Mouse (Mus musculus) forebrain, embryonic 11.5 days (tissue): ENCODE data around the gene Rdh16. TPM values are rescaled to one million over a fixed set of nuclear protein-coding genes. Genes with fewer than 3 reads are reported as not detected.
"Not testable (repeated sequence)": the region's sequence is repeated elsewhere in the genome, so short reads cannot be mapped to it uniquely, and the experiment has no call there.

Experiments used
- ATAC-seq: fragments of 200-750 bp; cut with Nextera tagmentation; replicated peaks from 2 replicates; pipeline ENCODE4 v1.8.0; 2017; ENCODE audit warnings: moderate TSS enrichment; ENCODE audit not compliant: low FRiP score
- DNase-seq: peaks from one replicate; pipeline ENCODE4 v3.0.0-alpha.2; 2017; ENCODE audit warnings: low spot score
- H3K27ac ChIP-seq: fragments of 300-500 bp; sonication (generic); 2 replicates; pipeline ENCODE4 v1.5.1; 2014; ENCODE audit warnings: low read depth, low read length
- H3K27me3 ChIP-seq: fragments of 300-500 bp; sonication (generic); 2 replicates; pipeline ENCODE4 v1.6.1; 2014; ENCODE audit warnings: mild to moderate bottlenecking, low read length, mixed read lengths; ENCODE audit not compliant: control insufficient read depth, insufficient read depth
- H3K36me3 ChIP-seq: fragments of 300-500 bp; sonication (generic); 2 replicates; pipeline ENCODE4 v1.6.1; 2014; ENCODE audit warnings: mild to moderate bottlenecking, low read length, moderate library complexity, mixed read lengths; ENCODE audit not compliant: control insufficient read depth, insufficient read depth
- H3K4me1 ChIP-seq: fragments of 300-500 bp; sonication (generic); replicated peaks from 2 replicates; pipeline ENCODE4 v1.6.1; 2014; ENCODE audit warnings: low read length, mixed read lengths; ENCODE audit not compliant: control insufficient read depth, insufficient read depth
- H3K4me2 ChIP-seq: fragments of 300-500 bp; sonication (generic); 2 replicates; pipeline ENCODE4 v1.6.1; 2014; ENCODE audit warnings: low read depth, mild to moderate bottlenecking, low read length, moderate library complexity, mixed read lengths; ENCODE audit not compliant: severe bottlenecking
- H3K4me3 ChIP-seq: fragments of 300-500 bp; sonication (generic); 2 replicates; pipeline ENCODE4 v1.5.1; 2014; ENCODE audit warnings: low read depth, low read length
- H3K9ac ChIP-seq: fragments of 300-500 bp; sonication (generic); 2 replicates; pipeline ENCODE4 v1.6.1; 2014; ENCODE audit warnings: low read length
- H3K9me3 ChIP-seq: fragments of 300-500 bp; sonication (generic); 2 replicates; pipeline ENCODE4 v1.6.1; 2016; ENCODE audit warnings: low read length, mixed read lengths; ENCODE audit not compliant: control insufficient read depth
- WGBS: fragments of 180-500 bp; shearing (Covaris S2); extraction: QIAGEN DNeasy Blood & Tissue Kit; methylation state at CpG from one replicate; pipeline ENCODE4 v1.1.7; 2014; 5-methylcytosine and 5-hydroxymethylcytosine counted together
- polyA plus RNA-seq: library from polyadenylated mRNA; unstranded; fragments of >200 nt; fragmentation: Nextera tagmentation; extraction: Ambion mirVana; gene quantifications from 2 replicates; pipeline ENCODE4 v1.2.1, GENCODE M21; 2014

The Rdh16 gene
- polyA plus RNA-seq, 1 experiment from 2014 or later, result not detected

- H3K36me3 ChIP-seq, ATAC-seq, H3K9me3 ChIP-seq, H3K4me3 ChIP-seq, H3K27me3 ChIP-seq, H3K9ac ChIP-seq, H3K4me1 ChIP-seq, H3K27ac ChIP-seq, DNase-seq, H3K4me2 ChIP-seq: not testable (repeated sequence)
- WGBS, result 95% methylated on average over 5 of the region's 5 CpGs
Observed at GRCm38 (mm10) chr10:127845945-127846344, 45.0 kb downstream of the Rdh16 start.

- Histone ChIP-seq H3K4me1 (no peaks in the 10 kb centered on the region), H3K36me3 (no peaks in the 10 kb centered on the region), H3K9ac (no peak overlapping the region), H3K9me3 (no peaks in the 10 kb centered on the region), H3K4me2 (no peak overlapping the region), H3K27me3 (no peaks in the 10 kb centered on the region), H3K27ac (no peak overlapping the region), H3K4me3 (no peak overlapping the region)
- ATAC-seq (no peak), DNase-seq (no peak)
- WGBS, result 81% methylated on average over 1 of the region's 1 CpGs
Observed at GRCm38 (mm10) chr10:127848089-127848488, 47.1 kb downstream of the Rdh16 start.

DNA sequence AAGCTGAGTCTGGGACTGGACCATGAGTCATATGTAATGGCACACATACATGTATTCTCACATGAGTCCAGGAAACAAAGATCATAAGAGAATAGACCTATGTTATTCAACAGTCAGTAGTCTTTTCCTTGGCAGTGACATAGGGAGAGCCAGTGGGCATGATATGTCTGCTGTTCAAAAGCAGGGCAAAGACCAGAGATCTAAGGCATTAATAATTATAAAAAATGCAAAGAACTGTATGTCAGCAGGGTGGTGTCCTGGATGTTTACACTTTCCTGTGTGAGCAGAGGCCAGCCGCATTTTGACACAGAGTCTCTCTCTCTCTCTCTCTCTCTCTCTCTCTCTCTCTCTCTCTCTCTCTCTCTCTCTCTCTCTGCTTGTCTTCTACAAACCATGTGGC is 48.7 kb downstream of the Rdh16 start, which contains the start of gene Rdh19:
Gene Rdh19 (plus strand): TSS at position 301 of the 400 bp plus-strand sequence.
- H3K4me2 ChIP-seq, result no peak within 1 kb of the TSS
- 92% methylated on average over 1 of the region's 1 CpGs for WGBS
- no peak for DNase-seq
- H3K9me3 ChIP-seq, result no peaks in the 10 kb centered on the region
- no peak within 1 kb of the TSS for H3K27ac ChIP-seq
- no peaks in the 10 kb centered on the region for H3K36me3 ChIP-seq
- no peak within 1 kb of the TSS for H3K4me3 ChIP-seq
- no peak within 1 kb of the TSS for H3K9ac ChIP-seq
- H3K27me3 ChIP-seq, result no peaks in the 10 kb centered on the region
- H3K4me1 ChIP-seq, result no peaks in the 10 kb centered on the region
- ATAC-seq, result no peak

DNA sequence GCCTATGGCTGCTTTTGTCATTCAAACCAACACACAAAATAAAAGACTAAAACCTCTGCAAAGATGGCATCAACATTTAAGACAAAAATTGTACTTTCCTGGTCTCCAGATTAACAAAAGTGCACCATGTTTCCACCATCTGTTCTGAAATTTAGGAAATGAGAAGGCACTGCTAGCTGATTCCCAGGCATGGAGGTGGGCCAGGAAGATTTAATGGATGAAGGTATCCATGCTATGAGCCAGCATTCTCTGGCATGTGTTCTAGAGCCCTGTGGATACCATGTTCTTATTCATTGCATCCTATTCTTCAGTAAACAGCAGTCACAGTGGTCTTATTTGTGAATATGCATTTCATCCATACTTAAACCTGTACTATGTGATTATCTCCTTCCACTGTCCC is 55.4 kb downstream of the Rdh16 start:
- DNase-seq, result no peak
- Histone ChIP-seq H3K4me3 (no peak overlapping the region), H3K27me3 (no peaks in the 10 kb centered on the region), H3K27ac (no peak overlapping the region), H3K4me2 (no peak overlapping the region), H3K36me3 (no peaks in the 10 kb centered on the region), H3K4me1 (no peaks in the 10 kb centered on the region), H3K9me3 (no peaks in the 10 kb centered on the region), H3K9ac (no peak overlapping the region)
- no peak for ATAC-seq

DNA sequence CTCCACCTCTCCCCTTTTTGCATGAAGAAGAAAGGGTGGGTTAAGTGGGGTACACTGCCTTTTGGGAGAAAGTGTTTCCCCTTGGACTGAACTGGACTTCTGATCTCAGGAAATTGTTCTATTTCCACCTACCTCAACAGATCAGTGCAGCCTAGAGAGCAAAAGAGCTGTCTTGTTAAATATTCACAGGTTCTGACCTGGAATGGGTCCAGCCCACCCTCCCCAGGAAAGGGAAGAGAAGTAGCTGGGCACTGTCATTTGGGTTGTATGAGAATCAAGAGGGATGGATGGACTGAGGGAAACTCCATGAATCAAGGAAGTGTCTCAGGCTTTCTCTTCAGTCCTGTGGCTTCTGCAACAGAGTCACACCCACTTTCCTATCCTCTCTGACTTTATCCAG is 64.0 kb downstream of the Rdh16 start:
- H3K36me3 ChIP-seq, result no peaks in the 10 kb centered on the region
- no peaks in the 10 kb centered on the region for H3K4me1 ChIP-seq
- ATAC-seq (no peak), DNase-seq (no peak)
- H3K9ac ChIP-seq, result no peak overlapping the region
- H3K27ac ChIP-seq, result no peak overlapping the region
- no peak overlapping the region for H3K4me2 ChIP-seq
- no peaks in the 10 kb centered on the region for H3K27me3 ChIP-seq
- no peak overlapping the region for H3K4me3 ChIP-seq
- no peaks in the 10 kb centered on the region for H3K9me3 ChIP-seq

- H3K9me3 ChIP-seq, result no peaks in the 10 kb centered on the region
- no peaks in the 10 kb centered on the region for H3K27me3 ChIP-seq
- no peak within 1 kb of the TSS for H3K4me3 ChIP-seq
- DNase-seq (no peak), ATAC-seq (no peak)
- no peak within 1 kb of the TSS for H3K4me2 ChIP-seq
- H3K27ac ChIP-seq, result no peak within 1 kb of the TSS
- H3K36me3 ChIP-seq, result no peaks in the 10 kb centered on the region
- 84% methylated on average over 3 of the region's 3 CpGs for WGBS
- no peaks in the 10 kb centered on the region for H3K4me1 ChIP-seq
- no peak within 1 kb of the TSS for H3K9ac ChIP-seq
Observed at GRCm38 (mm10) chr10:127866232-127866631, 65.3 kb downstream of the Rdh16 start, which contains the start of gene Rdh16f2. Rdh16f2 (plus strand) TSS chr10:127866474.

GRCm38 (mm10) chr10:127872484-127872883 is 71.5 kb downstream of the Rdh16 start:
- Histone ChIP-seq H3K4me1 (no peaks in the 10 kb centered on the region), H3K27me3 (no peaks in the 10 kb centered on the region), H3K9me3 (no peaks in the 10 kb centered on the region), H3K36me3 (no peaks in the 10 kb centered on the region), H3K27ac (no peak overlapping the region), H3K4me2 (no peak overlapping the region), H3K4me3 (no peak overlapping the region), H3K9ac (no peak overlapping the region)
- WGBS, result 75% methylated on average over 4 of the region's 4 CpGs
- DNase-seq, result no peak
- no peak for ATAC-seq

GRCm38 (mm10) chr10:127877681-127878080 is 76.7 kb downstream of the Rdh16 start:
- no peak overlapping the region for H3K4me3 ChIP-seq
- ATAC-seq (no peak), DNase-seq (no peak)
- no peaks in the 10 kb centered on the region for H3K9me3 ChIP-seq
- 69% methylated on average over 2 of the region's 2 CpGs for WGBS
- no peak overlapping the region for H3K4me2 ChIP-seq
- H3K27ac ChIP-seq, result no peak overlapping the region
- no peak overlapping the region for H3K9ac ChIP-seq
- no peaks in the 10 kb centered on the region for H3K4me1 ChIP-seq
- H3K36me3 ChIP-seq, result no peaks in the 10 kb centered on the region
- H3K27me3 ChIP-seq, result no peaks in the 10 kb centered on the region

DNA sequence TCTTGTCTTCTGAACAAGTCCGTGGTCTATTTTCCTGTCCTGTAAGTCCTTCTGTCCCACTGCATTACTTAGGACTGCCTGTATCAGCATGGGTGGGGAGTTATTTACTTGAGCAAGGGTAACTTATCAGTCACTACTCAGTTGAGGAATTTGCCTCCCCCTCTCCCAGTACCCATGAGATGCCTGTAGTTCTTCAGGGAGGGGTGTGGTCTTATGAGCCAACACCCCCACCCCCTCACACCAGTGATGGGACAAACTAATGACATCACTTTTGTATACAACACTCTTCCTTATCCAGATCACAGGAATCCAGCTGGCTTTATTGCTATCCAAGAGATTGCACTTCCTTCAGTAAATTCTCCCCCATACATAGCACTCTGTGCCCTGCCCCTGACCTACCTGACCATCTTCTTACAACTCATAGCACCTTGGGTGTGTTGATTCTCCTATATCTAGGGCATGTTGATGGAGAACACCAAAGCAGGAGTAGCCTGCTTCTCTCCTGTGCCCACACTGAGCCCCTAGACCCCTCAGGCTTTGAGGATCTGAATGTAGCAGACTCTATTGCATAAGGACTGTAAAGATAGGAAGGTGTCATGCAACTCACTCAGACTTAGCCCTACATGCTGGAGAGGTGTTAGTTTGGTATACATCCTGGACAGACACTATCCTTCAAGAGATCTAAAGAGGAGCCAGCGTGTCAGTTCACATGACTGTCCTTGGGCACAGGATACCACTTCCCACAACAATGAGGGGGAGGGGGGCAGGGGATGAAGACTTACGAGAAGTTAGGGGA is 77.5 kb downstream of the Rdh16 start:
- no peaks in the 10 kb centered on the region for H3K4me1 ChIP-seq
- ATAC-seq (no peak), DNase-seq (no peak)
- H3K27me3 ChIP-seq, result no peaks in the 10 kb centered on the region
- WGBS, result 74% methylated on average over 3 of the region's 3 CpGs
- H3K9me3 ChIP-seq, result no peaks in the 10 kb centered on the region
- H3K36me3 ChIP-seq, result no peaks in the 10 kb centered on the region
- H3K27ac ChIP-seq, result no peak overlapping the region
- H3K4me2 ChIP-seq, result no peak overlapping the region
- no peak overlapping the region for H3K9ac ChIP-seq
- H3K4me3 ChIP-seq, result no peak overlapping the region
